Mouse (Mus musculus) heart, postnatal 0 days (tissue): ENCODE data around the gene Gm13691.
"Not testable (repeated sequence)": the region's sequence is repeated elsewhere in the genome, so short reads cannot be mapped to it uniquely, and the experiment has no call there.

Experiments used
- CTCF ChIP-seq: IDR thresholded peaks from 2 replicates; pipeline ENCODE4 v1.5.1; 2016; ENCODE audit warnings: antibody characterized with exemption, control low read depth, low read depth
- EP300 ChIP-seq: IDR thresholded peaks from 2 replicates; pipeline ENCODE4 v1.6.1; 2016; ENCODE audit warnings: antibody characterized with exemption, low read depth

GRCm38 (mm10) chr2:83990253-83990652 is at the start of gene Gm13691:
- not testable (repeated sequence) for TF ChIP-seq EP300, CTCF
